Mouse (Mus musculus) lung, embryonic 15.5 days (tissue): ENCODE measurements around the gene Hist1h3e. TPM values are rescaled to one million over a fixed set of nuclear protein-coding genes. Genes with fewer than 3 reads are reported as not detected.
A peak's percentile ranks its signal among the peaks of the same experiment; 100 is the strongest.
"Not testable (repeated sequence)": the region's sequence is repeated elsewhere in the genome, so short reads cannot be mapped to it uniquely, and the experiment has no call there.

Experiments used
- ATAC-seq: fragments of 200-750 bp; cut with Nextera tagmentation; 2 replicates; pipeline ENCODE4 v1.8.0; 2017; ENCODE audit warnings: moderate number of reproducible peaks, borderline replicate concordance; ENCODE audit not compliant: low FRiP score, low TSS enrichment; ENCODE audit errors: extremely low read depth
- H3K27ac ChIP-seq: fragments of 300-500 bp; sonication (generic); 2 replicates; pipeline ENCODE4 v1.5.1; 2015; ENCODE audit warnings: moderate library complexity, mild to moderate bottlenecking, inconsistent platforms
- H3K27me3 ChIP-seq: fragments of 300-500 bp; sonication (generic); 2 replicates; pipeline ENCODE4 v1.6.1; 2015; ENCODE audit warnings: inconsistent platforms
- H3K36me3 ChIP-seq: fragments of 300-500 bp; sonication (generic); 2 replicates; pipeline ENCODE4 v1.6.1; 2015; ENCODE audit warnings: inconsistent platforms
- H3K4me1 ChIP-seq: fragments of 300-500 bp; sonication (generic); 2 replicates; pipeline ENCODE4 v1.6.1; 2015; ENCODE audit warnings: inconsistent platforms
- H3K4me2 ChIP-seq: fragments of 300-500 bp; sonication (generic); 2 replicates; pipeline ENCODE4 v1.6.1; 2015; ENCODE audit warnings: inconsistent platforms, mild to moderate bottlenecking, moderate library complexity
- H3K4me3 ChIP-seq: fragments of 300-500 bp; sonication (generic); 2 replicates; pipeline ENCODE4 v1.5.1; 2015; ENCODE audit warnings: mild to moderate bottlenecking, inconsistent platforms
- H3K9ac ChIP-seq: fragments of 300-500 bp; sonication (generic); 2 replicates; pipeline ENCODE4 v1.6.1; 2015; ENCODE audit warnings: inconsistent platforms
- H3K9me3 ChIP-seq: fragments of 300-500 bp; sonication (generic); 2 replicates; pipeline ENCODE4 v1.6.1; 2016; ENCODE audit warnings: inconsistent platforms
- WGBS: fragments of 180-500 bp; shearing (Covaris S2); methylation state at CpG from one replicate; pipeline ENCODE4 v1.1.7; 2015; 5-methylcytosine and 5-hydroxymethylcytosine counted together
- polyA plus RNA-seq: library from polyadenylated mRNA; unstranded; fragments of >200 nt; fragmentation: Nextera tagmentation; extraction: Ambion mirVana; gene quantifications from 2 replicates; pipeline ENCODE4 v1.2.1, GENCODE M21; 2015

Gene Hist1h3e
- polyA plus RNA-seq, 1 experiment from 2014 or later: 7.9 TPM

DNA sequence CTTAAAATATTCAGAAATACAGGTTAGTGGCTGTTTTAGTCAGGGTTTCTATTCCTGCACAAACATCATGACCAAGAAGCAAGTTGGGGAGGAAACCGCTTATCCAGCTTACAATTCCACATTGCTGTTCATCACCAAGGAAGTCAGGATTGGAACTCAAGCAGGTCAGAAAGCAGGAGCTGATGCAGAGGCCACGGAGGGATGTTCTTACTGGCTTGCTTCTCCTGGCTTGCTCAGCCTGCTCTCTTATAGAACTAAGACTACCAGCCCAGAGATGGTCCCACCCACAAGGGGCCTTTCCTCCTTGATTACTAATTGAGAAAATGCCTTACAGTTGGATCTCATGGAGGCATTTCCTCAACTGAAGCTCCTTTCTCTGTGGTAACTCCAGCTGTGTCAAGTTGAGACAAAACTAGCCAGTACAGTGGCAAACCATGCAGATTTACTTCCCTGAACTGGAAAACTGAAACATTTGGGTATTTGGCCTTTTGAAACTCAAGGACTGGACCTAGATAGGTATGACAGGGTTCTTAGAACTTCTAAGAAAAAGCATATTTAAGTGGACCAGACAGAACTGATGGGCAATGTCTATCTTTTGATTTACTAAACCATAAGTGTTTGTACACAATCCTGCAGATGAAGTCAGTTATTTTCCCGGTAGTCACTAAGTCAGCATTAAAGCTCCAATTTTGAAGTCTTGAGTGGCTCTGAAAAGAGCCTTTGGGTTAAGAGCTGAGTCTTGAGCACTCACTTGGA, 19.8 kb downstream of the Hist1h3e start:
- Histone ChIP-seq H3K4me2 (peak overlapping the region; percentile 67), H3K27ac (peak overlapping the region; percentile 93), H3K4me3 (peak overlapping the region; percentile 49), H3K9ac (peak overlapping the region; percentile 58)
- ATAC-seq, H3K27me3 ChIP-seq, H3K4me1 ChIP-seq, H3K9me3 ChIP-seq, H3K36me3 ChIP-seq: not testable (repeated sequence)
- 5% methylated on average over 3 of the region's 3 CpGs for WGBS

DNA sequence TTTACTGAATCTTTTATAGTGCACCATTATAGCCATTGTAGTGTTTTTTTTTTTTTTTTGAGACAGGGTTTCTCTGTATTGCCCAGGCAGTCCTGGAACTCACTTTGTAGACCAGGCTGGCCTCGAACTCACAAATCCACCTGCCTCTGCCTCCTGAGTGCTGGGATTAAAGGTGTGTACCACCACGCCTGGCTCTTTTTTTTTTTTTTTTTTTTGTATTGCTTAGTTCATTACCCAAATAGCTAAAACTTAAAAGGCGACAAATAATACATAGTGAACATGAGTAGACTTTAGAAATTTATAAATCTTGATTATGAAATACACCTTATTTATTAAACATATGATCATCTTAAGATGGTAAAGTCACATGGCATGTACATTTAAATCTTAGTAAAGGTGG, 20.7 kb downstream of the Hist1h3e start:
- Histone ChIP-seq H3K9me3 (no peaks in the 10 kb centered on the region), H3K27me3 (no peaks in the 10 kb centered on the region), H3K27ac (no peak overlapping the region), H3K4me1 (peaks cover 12% of the 10 kb centered on the region), H3K4me3 (no peak overlapping the region), H3K4me2 (no peak overlapping the region), H3K36me3 (no peaks in the 10 kb centered on the region), H3K9ac (no peak overlapping the region)
- ATAC-seq: no peak
- WGBS: 70% methylated on average over 3 of the region's 3 CpGs

DNA sequence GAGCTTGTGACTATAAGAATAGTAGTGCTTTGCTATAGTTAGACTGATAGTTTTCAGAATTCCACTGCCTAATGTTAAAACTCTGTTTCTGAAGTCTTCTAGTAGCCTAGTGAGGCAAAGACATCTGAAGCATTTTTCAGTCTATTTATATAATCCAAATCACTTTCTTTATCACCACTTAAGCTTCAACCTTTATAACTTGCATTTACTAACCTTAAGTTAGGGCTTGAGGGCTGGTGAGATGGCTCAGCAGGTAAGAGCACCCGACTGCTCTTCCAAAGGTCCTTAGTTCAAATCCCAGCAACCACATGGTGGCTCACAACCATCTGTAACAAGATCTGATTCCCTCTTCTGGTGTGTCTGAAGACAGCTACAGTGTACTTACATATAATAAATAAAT, 22.3 kb downstream of the Hist1h3e start:
- 55% methylated on average over 1 of the region's 1 CpGs for WGBS
- H3K4me1 ChIP-seq: peaks cover 17% of the 10 kb centered on the region
- H3K4me2 ChIP-seq, H3K27me3 ChIP-seq, H3K4me3 ChIP-seq, H3K36me3 ChIP-seq, H3K27ac ChIP-seq, ATAC-seq, H3K9ac ChIP-seq, H3K9me3 ChIP-seq: not testable (repeated sequence)

DNA sequence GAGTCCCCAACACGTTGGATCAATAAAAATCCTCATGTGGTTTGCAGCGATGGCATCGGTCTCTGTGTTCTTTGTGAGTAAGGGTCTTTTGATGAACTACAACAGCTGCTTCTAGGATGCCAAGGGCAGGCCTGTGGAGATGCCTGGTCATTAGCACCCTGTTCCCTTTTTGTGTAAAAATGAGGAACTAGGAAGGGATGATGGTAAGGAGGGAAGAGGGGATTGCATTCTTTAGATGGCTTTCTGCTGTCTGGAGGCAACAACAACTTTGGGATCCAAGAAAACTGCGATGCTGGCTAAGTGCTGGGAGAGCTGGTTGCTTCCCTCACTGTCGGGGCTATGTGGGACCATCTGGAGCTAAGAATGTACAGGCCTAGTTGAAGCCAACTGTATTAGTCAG, 23.9 kb downstream of the Hist1h3e start:
- H3K9ac ChIP-seq: no peak overlapping the region
- no peak overlapping the region for H3K27ac ChIP-seq
- H3K27me3 ChIP-seq: no peaks in the 10 kb centered on the region
- WGBS: 78% methylated on average over 5 of the region's 5 CpGs
- no peak for ATAC-seq
- no peaks in the 10 kb centered on the region for H3K9me3 ChIP-seq
- H3K4me1 ChIP-seq: peaks cover 22% of the 10 kb centered on the region
- H3K36me3 ChIP-seq: no peaks in the 10 kb centered on the region
- H3K4me2 ChIP-seq: no peak overlapping the region
- no peak overlapping the region for H3K4me3 ChIP-seq

DNA sequence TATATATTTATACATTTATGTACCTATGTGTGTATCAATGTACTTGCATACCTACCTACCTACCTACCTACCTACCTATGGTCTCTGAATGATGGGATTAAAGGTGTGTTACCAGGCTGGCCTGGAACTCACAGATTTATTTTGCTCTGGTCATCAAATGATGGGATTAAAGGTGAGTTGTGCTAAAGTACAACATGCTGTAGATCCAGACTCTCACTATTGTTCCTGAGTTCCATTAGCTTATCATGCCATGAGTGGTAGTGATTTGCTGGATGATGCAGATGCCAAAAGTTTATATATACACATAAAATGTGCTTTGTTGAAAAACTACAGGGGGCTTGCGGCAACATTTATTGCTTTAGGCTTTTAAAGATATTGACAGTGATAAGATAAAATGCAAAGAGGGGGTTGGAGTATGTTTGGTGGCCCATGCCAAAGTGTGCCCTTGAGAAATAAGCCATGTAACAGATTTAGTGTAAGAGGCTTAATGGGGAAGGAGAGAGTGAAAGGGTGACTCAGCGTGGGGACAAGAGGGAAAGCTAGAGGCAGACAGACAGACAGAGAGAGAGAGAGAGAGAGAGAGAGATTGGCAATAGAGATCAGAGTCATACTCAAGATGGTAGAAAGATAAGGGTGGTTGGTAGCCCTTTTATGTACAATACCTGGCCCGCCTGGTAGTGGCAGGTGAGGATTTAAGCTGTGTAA, 25.0 kb downstream of the Hist1h3e start:
- peaks cover 29% of the 10 kb centered on the region for H3K4me1 ChIP-seq
- H3K4me3 ChIP-seq: peak overlapping the region; percentile 48
- H3K9ac ChIP-seq: peak overlapping the region; percentile 11; the same call in 1 of the 2 replicates
- 41% methylated on average over 3 of the region's 3 CpGs for WGBS
- peak overlapping the region; percentile 66 for H3K4me2 ChIP-seq
- H3K27me3 ChIP-seq: no peaks in the 10 kb centered on the region
- H3K36me3 ChIP-seq: no peaks in the 10 kb centered on the region
- ATAC-seq: no peak
- H3K9me3 ChIP-seq: no peaks in the 10 kb centered on the region
- 0 out of 2 replicates have a peak overlapping the region, but pooled peaks have one; percentile 41 for H3K27ac ChIP-seq

DNA sequence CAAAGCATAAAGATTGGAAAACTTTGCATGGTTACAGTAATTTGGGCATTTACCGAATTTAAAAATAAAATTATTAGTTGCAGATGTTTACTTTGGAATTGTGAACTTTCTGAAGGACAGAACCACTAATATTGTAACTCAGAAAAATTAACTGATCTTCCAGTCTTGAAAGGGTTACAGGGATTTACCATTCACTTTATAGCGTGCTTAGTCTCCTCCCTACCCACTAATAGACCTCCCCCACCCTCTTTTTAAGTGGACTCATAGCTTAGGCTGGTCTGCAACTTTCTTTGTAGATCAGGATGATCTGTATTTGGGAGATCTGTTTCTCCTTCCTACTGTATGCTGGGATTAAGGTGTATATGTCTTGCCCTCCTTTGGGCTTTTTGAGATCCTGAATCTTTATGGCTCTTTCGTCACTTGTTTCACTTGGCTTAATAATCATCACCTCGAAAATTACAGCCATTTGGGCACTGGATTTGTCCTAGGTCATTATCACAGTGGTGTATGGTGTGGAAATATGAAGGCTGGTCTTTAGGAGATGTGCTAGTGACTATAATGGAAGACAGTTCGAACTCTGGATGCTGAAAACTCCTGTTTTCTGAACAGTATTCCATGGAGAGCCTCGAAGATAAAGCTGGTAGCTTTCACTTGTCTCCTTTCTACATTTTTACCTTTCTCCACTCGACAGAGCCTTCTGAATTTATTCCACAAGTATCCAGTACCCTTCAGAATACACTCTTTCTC, 25.9 kb downstream of the Hist1h3e start:
- H3K4me1 ChIP-seq: peaks cover 31% of the 10 kb centered on the region
- peak overlapping the region; percentile 58 for H3K9ac ChIP-seq
- H3K27me3 ChIP-seq: no peaks in the 10 kb centered on the region
- WGBS: 13% methylated on average over 7 of the region's 7 CpGs
- H3K27ac ChIP-seq: peak overlapping the region; percentile 98
- H3K4me2 ChIP-seq: peak overlapping the region; percentile 66
- peak overlapping the region; percentile 48 for H3K4me3 ChIP-seq
- no peaks in the 10 kb centered on the region for H3K36me3 ChIP-seq
- H3K9me3 ChIP-seq: no peaks in the 10 kb centered on the region
- ATAC-seq: no peak

DNA sequence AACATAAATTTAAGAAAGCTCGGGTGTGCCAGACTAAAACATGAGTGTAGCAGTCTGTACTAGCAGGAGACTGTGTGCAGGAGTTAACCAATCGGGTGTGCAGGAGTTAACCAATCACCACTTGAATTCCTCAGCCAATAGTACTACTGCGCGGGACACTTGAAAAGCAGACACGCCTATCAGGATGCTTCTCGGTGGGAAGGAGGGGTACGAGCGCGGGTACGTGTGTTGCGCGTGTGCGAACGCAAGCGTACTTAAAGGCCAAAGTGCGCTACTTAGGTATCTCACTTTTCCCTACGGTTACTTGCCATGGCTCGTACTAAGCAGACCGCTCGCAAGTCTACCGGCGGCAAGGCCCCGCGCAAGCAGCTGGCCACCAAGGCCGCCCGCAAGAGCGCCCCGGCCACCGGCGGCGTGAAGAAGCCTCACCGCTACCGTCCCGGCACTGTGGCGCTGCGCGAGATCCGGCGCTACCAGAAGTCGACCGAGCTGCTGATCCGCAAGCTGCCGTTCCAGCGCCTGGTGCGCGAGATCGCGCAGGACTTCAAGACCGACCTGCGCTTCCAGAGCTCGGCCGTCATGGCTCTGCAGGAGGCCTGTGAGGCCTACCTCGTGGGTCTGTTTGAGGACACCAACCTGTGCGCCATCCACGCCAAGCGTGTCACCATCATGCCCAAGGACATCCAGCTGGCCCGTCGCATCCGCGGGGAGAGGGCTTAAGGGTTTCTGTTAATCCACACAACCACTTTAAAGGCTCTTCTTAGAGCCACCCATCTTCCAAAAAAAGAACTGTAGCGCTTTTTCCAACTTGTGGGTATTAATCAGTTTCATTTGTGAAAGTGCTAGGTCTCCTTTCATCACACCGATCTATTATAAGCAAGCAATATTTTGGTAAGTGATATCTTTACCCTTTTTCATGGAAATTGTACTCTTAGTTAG, 26.8 kb downstream of the Hist1h3e start, which contains the start of gene Hist1h3g:
TSS of gene Hist1h3g (plus strand) at position 286 of the 939 bp plus-strand sequence.
- H3K4me1 ChIP-seq: peaks cover 31% of the 10 kb centered on the region
- peak within 1 kb of the TSS; percentile 48 for H3K4me3 ChIP-seq
- peak within 1 kb of the TSS; percentile 66 for H3K4me2 ChIP-seq
- H3K27ac ChIP-seq: peak within 1 kb of the TSS; percentile 98
- peak; percentile 89 for ATAC-seq
- not testable (repeated sequence) for H3K36me3 ChIP-seq, H3K9me3 ChIP-seq, H3K27me3 ChIP-seq
- WGBS: under 1% methylated on average over 41 of the region's 62 CpGs
- peak within 1 kb of the TSS; percentile 61 for H3K9ac ChIP-seq

DNA sequence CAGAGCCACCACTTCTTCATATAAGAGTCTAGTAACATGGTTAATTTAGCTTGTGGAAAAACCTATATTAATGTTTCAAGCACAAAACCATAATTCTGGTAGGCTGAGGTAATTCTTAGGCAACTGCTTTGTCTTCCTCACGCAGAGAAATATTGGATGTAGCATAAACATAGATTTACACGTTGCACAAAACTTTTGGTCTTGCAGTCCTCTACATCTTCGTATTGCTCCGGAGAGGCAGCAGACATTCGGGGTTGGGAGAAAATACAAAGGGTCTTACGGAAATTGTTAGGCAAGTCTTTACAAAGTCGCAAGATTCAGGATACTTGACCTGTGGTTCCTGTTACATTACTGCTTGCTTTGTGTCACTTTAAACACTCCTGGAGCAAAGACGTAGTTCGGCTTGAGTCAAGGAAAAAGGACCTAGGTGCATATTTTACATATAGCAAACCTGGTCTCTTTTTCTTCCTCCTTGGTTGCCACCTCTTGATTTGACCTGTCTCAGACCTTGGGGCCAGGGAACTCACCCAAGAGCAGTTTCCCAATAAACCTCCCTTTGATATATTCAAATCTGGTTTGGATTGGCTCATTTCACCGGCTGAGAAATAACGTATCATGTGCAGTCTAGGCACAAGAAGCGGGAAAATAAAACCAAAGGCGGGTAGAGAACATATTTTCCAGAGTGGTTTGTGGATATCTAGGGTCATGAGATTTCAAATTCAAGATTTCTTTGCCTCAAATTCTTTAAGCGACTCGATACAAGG, 27.6 kb downstream of the Hist1h3e start:
- no peaks in the 10 kb centered on the region for H3K9me3 ChIP-seq
- 1% methylated on average over 15 of the region's 15 CpGs for WGBS
- H3K4me1 ChIP-seq: peaks cover 31% of the 10 kb centered on the region
- ATAC-seq: no peak
- H3K27ac ChIP-seq: peak overlapping the region; percentile 98
- peak overlapping the region; percentile 66 for H3K4me2 ChIP-seq
- H3K36me3 ChIP-seq: no peaks in the 10 kb centered on the region
- H3K4me3 ChIP-seq: peak overlapping the region; percentile 48
- H3K27me3 ChIP-seq: no peaks in the 10 kb centered on the region
- peak overlapping the region; percentile 61 for H3K9ac ChIP-seq

DNA sequence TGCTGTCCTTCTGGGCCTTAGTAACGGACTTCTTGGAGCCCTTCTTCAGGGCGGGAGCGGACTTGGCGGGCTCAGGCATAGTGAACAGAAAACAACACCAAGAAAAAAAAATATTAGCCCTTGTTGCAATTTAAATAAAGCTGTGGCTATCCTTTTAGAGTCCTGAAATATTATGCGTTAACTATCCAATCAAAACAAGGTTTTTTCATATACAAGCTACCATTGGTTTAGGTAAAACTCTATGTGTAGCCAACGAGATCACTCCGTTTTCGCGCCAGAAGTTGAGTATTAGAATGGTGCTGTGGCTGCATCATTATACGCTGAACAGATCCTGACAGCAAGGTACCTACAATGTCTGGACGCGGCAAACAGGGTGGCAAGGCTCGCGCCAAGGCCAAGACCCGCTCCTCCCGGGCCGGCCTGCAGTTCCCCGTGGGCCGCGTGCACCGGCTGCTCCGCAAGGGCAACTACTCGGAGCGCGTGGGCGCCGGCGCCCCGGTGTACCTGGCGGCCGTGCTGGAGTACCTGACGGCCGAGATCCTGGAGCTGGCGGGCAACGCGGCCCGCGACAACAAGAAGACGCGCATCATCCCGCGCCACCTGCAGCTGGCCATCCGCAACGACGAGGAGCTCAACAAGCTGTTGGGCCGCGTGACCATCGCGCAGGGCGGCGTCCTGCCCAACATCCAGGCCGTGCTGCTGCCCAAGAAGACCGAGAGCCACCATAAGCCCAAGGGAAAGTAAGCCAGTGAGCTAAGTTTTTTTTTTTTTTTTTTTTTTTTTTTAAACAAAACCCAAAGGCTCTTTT, 28.4 kb downstream of the Hist1h3e start, which contains the start of gene Hist1h2af:
TSS of gene Hist1h2af (plus strand) at position 347 of the 808 bp plus-strand sequence.
- under 1% methylated on average over 28 of the region's 53 CpGs for WGBS

More for the DNA sequence above, 28.4 kb downstream of the Hist1h3e start, which contains the start of gene Hist1h2af:
- H3K9me3 ChIP-seq, H3K27me3 ChIP-seq, H3K36me3 ChIP-seq: not testable (repeated sequence)
- Histone ChIP-seq H3K27ac (peak within 1 kb of the TSS; percentile 98), H3K4me1 (peaks cover 36% of the 10 kb centered on the region), H3K9ac (peak within 1 kb of the TSS; percentile 61), H3K4me2 (peak within 1 kb of the TSS; percentile 66), H3K4me3 (peak within 1 kb of the TSS; percentile 48)
- ATAC-seq: peak; percentile 53; the same call in 1 of the 2 replicates
